Mouse (Mus musculus): Measurements from ENCODE around the gene Anxa6. TPM values are rescaled to one million over a fixed set of nuclear protein-coding genes. Genes with fewer than 3 reads are reported as not detected.

The Anxa6 gene
- polyA plus RNA-seq, 1 experiment from 2014 or later: 59.3 TPM

DNA sequence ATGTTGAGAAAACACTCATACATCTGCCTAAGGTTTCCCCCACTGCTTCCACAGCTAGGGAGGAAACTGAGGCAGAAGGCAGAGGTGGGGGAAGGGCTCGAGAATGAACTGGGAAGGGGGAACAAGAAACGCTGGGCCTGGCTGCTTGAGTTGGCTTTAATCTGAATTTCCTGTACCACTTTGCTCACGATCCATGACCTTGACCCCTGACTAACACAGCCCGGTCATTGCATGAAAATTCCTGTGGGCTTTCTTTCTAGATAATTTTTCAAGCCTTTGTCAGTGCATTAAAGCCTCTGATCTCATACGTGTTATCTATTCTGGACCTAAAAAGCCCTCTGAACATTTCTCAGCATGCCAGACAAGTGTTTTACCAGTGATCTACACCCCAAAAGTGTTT lies 29.6 kb upstream of the Anxa6 start:
- Histone ChIP-seq H3K4me2 (no peak overlapping the region), H3K27ac (no peak overlapping the region), H3K36me3 (no peaks in the 10 kb centered on the region), H3K9ac (no peak overlapping the region), H3K4me3 (no peak overlapping the region), H3K9me3 (no peaks in the 10 kb centered on the region), H3K27me3 (no peaks in the 10 kb centered on the region), H3K4me1 (replicated peaks) (no peaks in the 10 kb centered on the region)
- ATAC-seq (ENCODE audit: low FRiP score): no peak
- WGBS: 66% methylated on average over 5 of the region's 5 CpGs

DNA sequence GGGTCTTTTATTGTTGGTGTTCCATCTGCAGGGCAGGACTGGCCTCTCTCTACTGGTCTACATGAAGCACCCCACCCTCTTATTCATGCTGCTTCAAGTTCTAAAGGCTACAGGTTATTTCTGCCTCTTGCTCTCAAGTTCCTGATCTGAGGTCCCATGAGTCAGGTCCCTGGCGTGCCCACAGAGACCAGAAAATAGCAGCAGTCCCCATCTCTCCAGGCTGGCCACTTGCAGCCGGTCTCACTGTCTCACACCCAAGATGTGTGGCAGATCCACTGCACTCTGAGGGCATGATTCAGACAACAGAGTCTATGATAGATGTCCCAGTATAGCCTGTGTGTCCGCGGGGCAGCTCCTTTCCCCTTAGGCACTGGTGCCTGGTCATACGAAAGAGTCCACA lies 27.6 kb upstream of the Anxa6 start:
- Histone ChIP-seq H3K36me3 (no peaks in the 10 kb centered on the region), H3K9me3 (no peaks in the 10 kb centered on the region), H3K4me3 (no peak overlapping the region), H3K9ac (no peak overlapping the region), H3K4me2 (no peak overlapping the region), H3K4me1 (replicated peaks) (no peaks in the 10 kb centered on the region), H3K27me3 (no peaks in the 10 kb centered on the region), H3K27ac (no peak overlapping the region)
- 90% methylated on average over 5 of the region's 5 CpGs for whole genome bisulfite sequencing
- no peak for ATAC-seq (ENCODE audit: low FRiP score)

GRCm38 (mm10) chr11:55057511-55057910 lies 24.3 kb upstream of the Anxa6 start:
- Histone ChIP-seq H3K27ac (no peak overlapping the region), H3K27me3 (no peaks in the 10 kb centered on the region), H3K9ac (no peak overlapping the region), H3K4me2 (no peak overlapping the region), H3K4me3 (no peak overlapping the region), H3K9me3 (no peaks in the 10 kb centered on the region), H3K4me1 (replicated peaks) (no peaks in the 10 kb centered on the region), H3K36me3 (no peaks in the 10 kb centered on the region)
- ATAC-seq (ENCODE audit: low FRiP score): no peak
- 83% methylated on average over 3 of the region's 3 CpGs for WGBS

DNA sequence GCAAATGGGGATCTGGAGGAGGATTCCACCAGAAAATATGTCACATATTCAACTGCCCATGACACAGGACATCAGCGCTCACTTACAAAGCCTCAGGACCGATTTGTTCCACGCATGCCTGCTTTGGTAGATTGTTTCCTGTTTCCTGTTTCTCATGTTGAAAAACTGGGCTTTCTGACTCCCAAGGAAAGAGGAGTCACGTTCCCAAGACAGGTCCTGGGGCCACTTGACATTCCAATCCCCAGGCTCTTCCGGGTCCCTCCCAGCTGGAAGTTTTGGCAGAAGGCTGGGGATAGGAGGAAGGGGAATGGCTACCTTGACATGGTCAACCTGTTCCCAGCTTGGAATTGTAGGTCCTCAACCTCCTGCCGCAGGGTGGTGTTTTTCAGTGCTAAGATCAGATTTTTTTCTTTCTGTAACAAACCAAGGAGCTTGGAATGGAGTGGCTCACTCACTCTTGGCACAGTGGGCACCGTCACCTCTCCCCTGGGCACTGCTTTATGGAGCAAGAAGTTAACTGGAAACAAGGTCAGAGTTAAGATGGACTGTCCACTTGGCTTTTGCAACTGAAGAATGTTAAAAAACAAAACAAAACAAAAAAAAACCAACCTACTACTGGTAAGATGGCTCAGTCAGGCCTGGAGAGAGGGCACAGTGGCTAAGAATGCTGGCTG lies 17.7 kb upstream of the Anxa6 start:
- H3K27me3 ChIP-seq: no peaks in the 10 kb centered on the region
- 83% methylated on average over 7 of the region's 7 CpGs for WGBS
- ATAC-seq (ENCODE audit: low FRiP score): no peak

DNA sequence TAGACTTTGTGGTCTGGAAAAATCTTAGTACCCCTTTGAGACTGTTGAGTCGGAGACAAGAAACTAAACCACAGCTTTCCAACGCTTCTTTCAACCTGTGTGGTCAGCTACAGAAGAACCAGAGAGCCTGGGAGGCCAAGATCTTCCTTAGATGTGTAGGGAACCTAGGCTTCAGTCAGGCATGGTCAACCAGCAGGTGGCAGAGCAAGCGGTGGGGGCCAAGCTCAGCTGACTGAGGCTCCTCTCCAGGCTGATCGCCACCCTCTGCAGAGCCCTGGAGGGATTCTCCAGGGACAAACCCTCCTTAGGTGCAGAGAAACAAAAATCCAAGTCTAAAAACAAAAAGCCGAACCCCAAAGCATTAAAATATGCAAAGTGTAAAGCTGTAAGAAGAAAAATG lies 13.4 kb upstream of the Anxa6 start:
- no peak overlapping the region for H3K9ac ChIP-seq
- no peaks in the 10 kb centered on the region for H3K27me3 ChIP-seq
- H3K4me1 ChIP-seq (replicated peaks): no peaks in the 10 kb centered on the region
- no peak overlapping the region for H3K27ac ChIP-seq
- H3K36me3 ChIP-seq: no peaks in the 10 kb centered on the region
- no peak overlapping the region for H3K4me3 ChIP-seq
- no peak overlapping the region for H3K4me2 ChIP-seq
- WGBS: 62% methylated on average over 5 of the region's 5 CpGs
- no peak for ATAC-seq (ENCODE audit: low FRiP score)
- H3K9me3 ChIP-seq: no peaks in the 10 kb centered on the region

More for the DNA sequence above, 17.7 kb upstream of the Anxa6 start:
- Histone ChIP-seq H3K4me3 (no peak overlapping the region), H3K9me3 (no peaks in the 10 kb centered on the region), H3K36me3 (no peaks in the 10 kb centered on the region), H3K9ac (no peak overlapping the region), H3K4me1 (replicated peaks) (no peaks in the 10 kb centered on the region), H3K27ac (no peak overlapping the region), H3K4me2 (no peak overlapping the region)

DNA sequence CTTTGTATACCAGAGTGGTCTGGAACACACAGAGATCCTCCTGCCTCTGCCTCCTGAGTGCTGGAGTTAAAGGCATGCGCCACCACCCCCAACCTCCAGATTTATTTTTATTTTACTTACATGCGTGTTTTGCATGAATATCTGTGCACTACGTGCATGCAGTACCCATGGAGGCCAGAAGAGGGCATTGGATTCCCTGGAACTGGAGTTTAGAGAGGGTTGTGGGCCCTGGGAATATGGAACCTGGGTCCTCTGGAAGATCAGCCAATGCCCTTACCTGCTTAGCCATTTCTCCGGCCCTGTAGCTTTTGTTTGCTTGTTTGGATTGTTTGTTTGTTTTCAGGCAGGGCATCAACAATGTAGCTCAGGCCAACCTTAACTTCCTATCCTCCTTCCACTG lies 8.1 kb upstream of the Anxa6 start:
- H3K4me1 ChIP-seq (replicated peaks): no peaks in the 10 kb centered on the region
- ATAC-seq (ENCODE audit: low FRiP score): no peak
- WGBS: 80% methylated on average over 4 of the region's 4 CpGs
- H3K4me3 ChIP-seq: no peak overlapping the region
- no peaks in the 10 kb centered on the region for H3K36me3 ChIP-seq
- no peak overlapping the region for H3K27ac ChIP-seq
- H3K9ac ChIP-seq: no peak overlapping the region
- no peaks in the 10 kb centered on the region for H3K9me3 ChIP-seq
- H3K27me3 ChIP-seq: no peaks in the 10 kb centered on the region
- no peak overlapping the region for H3K4me2 ChIP-seq

GRCm38 (mm10) chr11:55039591-55039990 lies 6.3 kb upstream of the Anxa6 start:
- no peak overlapping the region for H3K4me3 ChIP-seq
- no peak for ATAC-seq (ENCODE audit: low FRiP score)
- H3K9ac ChIP-seq: no peak overlapping the region
- no peaks in the 10 kb centered on the region for H3K9me3 ChIP-seq
- no peak overlapping the region for H3K27ac ChIP-seq
- WGBS: 11% methylated on average over 9 of the region's 9 CpGs
- peaks cover 14% of the 10 kb centered on the region for H3K27me3 ChIP-seq
- no peak overlapping the region for H3K4me2 ChIP-seq
- H3K36me3 ChIP-seq: no peaks in the 10 kb centered on the region
- H3K4me1 ChIP-seq (replicated peaks): no peaks in the 10 kb centered on the region

DNA sequence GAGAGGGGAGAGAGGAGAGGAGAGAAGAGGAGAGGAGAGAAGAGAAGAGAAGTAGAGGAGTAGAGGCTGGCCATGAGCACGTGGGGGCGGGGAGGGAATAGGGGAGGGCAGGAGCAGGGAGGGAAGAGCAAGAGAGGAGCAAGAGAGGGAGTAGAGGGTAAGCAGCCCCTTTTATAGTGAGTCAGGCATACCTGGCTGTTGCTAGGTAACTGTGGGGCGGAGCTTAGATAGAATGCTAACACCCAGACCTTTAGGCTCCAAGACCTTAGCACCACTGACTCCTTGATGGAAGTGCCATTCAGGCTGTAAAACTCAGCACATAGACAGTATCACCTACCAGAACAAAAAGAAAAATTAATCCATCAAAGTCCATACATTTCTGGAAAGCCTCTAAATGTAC lies 3.4 kb upstream of the Anxa6 start:
- ATAC-seq (ENCODE audit: low FRiP score): no peak
- H3K4me3 ChIP-seq: no peak overlapping the region
- 31% methylated on average over 3 of the region's 3 CpGs for WGBS
- H3K36me3 ChIP-seq: no peaks in the 10 kb centered on the region
- H3K4me1 ChIP-seq (replicated peaks): peaks cover 19% of the 10 kb centered on the region
- no peak overlapping the region for H3K9ac ChIP-seq
- H3K27me3 ChIP-seq: peaks cover 35% of the 10 kb centered on the region
- H3K4me2 ChIP-seq: no peak overlapping the region
- H3K27ac ChIP-seq: no peak overlapping the region
- no peaks in the 10 kb centered on the region for H3K9me3 ChIP-seq

GRCm38 (mm10) chr11:55032286-55032685 lies 959 bp downstream of the Anxa6 start:
- no peaks in the 10 kb centered on the region for H3K9me3 ChIP-seq
- no peak for ATAC-seq (ENCODE audit: low FRiP score)

GRCm38 (mm10) chr11:55031991-55032280 lies 1.3 kb downstream of the Anxa6 start:
- Histone ChIP-seq H3K4me3 (peak overlapping the region; percentile 58), H3K4me1 (replicated peaks) (peaks cover 43% of the 10 kb centered on the region), H3K36me3 (no peaks in the 10 kb centered on the region), H3K4me2 (peak overlapping the region; percentile 94), H3K27ac (peak overlapping the region; percentile 35; the same call in 1 of the 2 replicates), H3K9ac (0 out of 2 replicates have a peak overlapping the region, but pooled peaks have one; percentile 19), H3K9me3 (no peaks in the 10 kb centered on the region), H3K27me3 (peaks cover 41% of the 10 kb centered on the region)
- 43% methylated on average over 1 of the region's 4 CpGs for WGBS
- ATAC-seq (ENCODE audit: low FRiP score): no peak

More at GRCm38 (mm10) chr11:55032286-55032685, 959 bp downstream of the Anxa6 start:
- Histone ChIP-seq H3K27ac (peak overlapping the region; percentile 26; the same call in 1 of the 2 replicates), H3K27me3 (peaks cover 41% of the 10 kb centered on the region), H3K36me3 (no peaks in the 10 kb centered on the region), H3K4me1 (replicated peaks) (peaks cover 40% of the 10 kb centered on the region), H3K9ac (peak overlapping the region; percentile 73), H3K4me3 (peak overlapping the region; percentile 58), H3K4me2 (peak overlapping the region; percentile 94)
- WGBS: 35% methylated on average over 5 of the region's 5 CpGs

- Histone ChIP-seq H3K4me1 (replicated peaks) (peaks cover 48% of the 10 kb centered on the region), H3K36me3 (no peaks in the 10 kb centered on the region), H3K27ac (peak overlapping the region; percentile 35; the same call in 1 of the 2 replicates), H3K4me2 (peak overlapping the region; percentile 94), H3K27me3 (peaks cover 41% of the 10 kb centered on the region), H3K9me3 (no peaks in the 10 kb centered on the region), H3K9ac (0 out of 2 replicates have a peak overlapping the region, but pooled peaks have one; percentile 19), H3K4me3 (peak overlapping the region; percentile 58)
- WGBS: 48% methylated on average over 10 of the region's 10 CpGs
- ATAC-seq (ENCODE audit: low FRiP score): 0 out of 2 replicates have a peak, but pooled peaks have one; percentile 36
These were observed 1.8 kb downstream of the Anxa6 start for GRCm38 (mm10) chr11:55031211-55031990.

GRCm38 (mm10) chr11:55028509-55028908 lies 4.7 kb downstream of the Anxa6 start:
- no peak overlapping the region for H3K4me2 ChIP-seq
- H3K9me3 ChIP-seq: no peaks in the 10 kb centered on the region
- no peak overlapping the region for H3K9ac ChIP-seq
- no peak overlapping the region for H3K27ac ChIP-seq
- peaks cover 17% of the 10 kb centered on the region for H3K27me3 ChIP-seq
- H3K4me3 ChIP-seq: no peak overlapping the region
- ATAC-seq (ENCODE audit: low FRiP score): no peak
- peaks cover 59% of the 10 kb centered on the region for H3K4me1 ChIP-seq (replicated peaks)
- no peaks in the 10 kb centered on the region for H3K36me3 ChIP-seq
- WGBS: 70% methylated on average over 2 of the region's 2 CpGs
